Mouse (Mus musculus) naive thymus-derived CD4-positive, alpha-beta T cell, adult 2 months (primary cell): ENCODE results near the gene B4galt3.
A peak's percentile ranks its signal among the peaks of the same experiment; 100 is the strongest.

Experiments
- DNase-seq: peaks from one replicate; pipeline ENCODE4 v3.0.0-alpha.2; 2011; ENCODE audit warnings: low read depth

The B4galt3 gene

DNA sequence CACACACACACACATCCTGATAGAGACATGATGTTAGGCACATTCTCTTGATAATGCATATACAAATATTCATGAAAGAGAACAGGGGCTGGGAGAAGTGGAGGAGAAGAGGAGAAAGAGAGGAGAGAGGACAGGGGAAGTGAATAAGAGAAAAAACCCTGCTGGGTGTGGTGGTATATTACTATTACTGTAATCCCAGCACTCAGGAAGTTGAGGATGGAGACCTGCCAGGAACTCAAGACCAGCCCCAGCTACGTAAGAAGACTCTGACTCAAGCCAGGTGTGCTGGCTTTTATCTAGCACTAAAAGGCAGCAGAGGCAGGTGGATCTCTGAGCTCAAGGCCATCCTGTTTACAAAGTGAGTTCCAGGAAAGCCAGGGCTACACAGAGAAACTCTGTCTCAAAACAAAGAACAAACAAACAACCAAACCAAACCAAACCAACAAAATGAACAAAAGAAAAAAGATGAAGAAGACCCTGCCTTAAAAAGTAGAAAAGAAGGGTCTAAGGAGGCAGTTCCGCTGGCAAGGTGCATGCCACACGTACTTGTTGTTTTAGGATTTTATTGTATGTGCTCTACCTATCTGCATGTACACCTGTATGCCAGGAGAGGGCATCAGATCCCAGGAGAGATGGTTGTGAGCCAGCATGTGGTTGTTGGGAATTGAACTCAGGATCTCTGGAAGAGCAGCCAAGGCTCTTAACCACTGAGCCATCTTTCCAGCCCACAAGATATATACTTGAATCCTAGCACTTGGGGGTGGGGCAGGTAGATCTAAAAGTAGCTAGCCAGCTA lies 6.3 kb upstream of the B4galt3 start:
- DNase-seq: no peak

DNA sequence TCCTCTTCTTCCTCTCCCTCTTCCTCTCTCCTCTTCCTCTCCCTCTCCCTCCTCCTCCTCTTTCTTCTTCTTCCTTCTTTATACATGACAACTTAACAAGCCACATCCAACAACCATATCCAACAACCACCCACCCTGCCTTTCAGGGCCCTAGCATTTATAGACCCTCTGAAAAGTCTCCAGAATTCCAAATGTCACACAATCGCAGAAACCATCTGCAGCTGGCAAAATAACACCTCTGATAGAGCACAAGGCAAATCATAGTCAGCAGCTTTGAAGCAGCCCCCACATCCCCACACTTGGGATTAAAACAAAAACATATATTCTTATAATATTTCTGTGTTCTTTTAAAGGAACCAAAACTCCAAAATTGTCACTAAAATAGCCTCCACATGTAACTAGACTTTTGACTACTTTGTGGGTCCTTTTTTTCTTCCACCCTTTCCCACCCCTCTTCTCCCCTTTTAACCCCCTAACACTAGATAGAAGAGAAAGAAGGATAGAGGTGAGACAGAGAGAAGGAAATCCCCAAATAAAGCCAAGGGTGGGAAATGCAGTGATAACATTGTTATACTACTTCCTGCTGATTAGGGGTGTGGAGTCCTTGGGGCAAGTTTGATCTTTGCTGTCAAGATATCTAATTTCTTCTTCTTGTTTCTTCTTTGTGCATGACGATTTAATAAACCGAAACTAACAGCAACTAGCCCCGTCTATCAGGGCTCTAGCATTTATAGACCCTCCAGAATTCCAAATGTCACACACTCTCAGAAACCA lies 4.0 kb upstream of the B4galt3 start:
- DNase-seq: no peak

GRCm38 (mm10) chr1:171268341-171268740 lies 1.8 kb upstream of the B4galt3 start:
- no peak for DNase-seq

DNA sequence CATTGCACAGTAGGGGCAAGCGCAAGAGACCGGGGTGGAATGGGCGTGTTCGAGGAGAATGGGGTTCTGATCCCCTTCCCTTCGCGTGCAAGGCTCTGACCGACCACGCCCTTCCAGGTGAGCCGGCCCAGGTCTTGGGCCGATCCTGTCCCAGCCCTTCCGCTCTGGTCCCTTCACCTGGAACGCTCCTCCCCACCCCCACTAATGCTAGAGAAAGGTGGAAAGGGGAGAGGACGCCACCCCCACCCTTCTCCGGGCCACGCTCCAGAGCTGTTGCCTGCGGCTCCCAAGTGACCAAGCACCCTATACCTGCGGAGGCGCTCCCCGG lies 409 bp downstream of the B4galt3 start:
- no peak for DNase-seq

DNA sequence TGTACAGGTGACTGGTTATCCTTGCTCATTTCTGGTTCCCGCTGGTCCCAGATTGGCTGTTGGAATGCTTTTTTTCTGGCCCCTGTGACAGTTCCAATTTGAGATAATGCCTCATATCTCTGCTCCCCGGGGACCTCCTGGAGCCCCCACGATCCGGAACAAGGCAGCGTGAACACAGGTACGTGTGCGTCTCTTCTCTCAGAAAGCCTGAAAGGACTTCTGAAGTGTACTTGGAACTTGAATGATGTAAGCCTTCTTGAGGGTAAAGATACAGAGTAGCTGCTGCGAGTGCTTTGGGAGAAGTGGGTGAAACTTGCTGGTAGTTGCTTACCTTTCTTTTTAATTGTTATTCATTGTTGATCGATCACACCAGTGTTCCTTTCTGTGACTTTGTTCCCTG lies 1.1 kb downstream of the B4galt3 start:
- DNase-seq: no peak

DNA sequence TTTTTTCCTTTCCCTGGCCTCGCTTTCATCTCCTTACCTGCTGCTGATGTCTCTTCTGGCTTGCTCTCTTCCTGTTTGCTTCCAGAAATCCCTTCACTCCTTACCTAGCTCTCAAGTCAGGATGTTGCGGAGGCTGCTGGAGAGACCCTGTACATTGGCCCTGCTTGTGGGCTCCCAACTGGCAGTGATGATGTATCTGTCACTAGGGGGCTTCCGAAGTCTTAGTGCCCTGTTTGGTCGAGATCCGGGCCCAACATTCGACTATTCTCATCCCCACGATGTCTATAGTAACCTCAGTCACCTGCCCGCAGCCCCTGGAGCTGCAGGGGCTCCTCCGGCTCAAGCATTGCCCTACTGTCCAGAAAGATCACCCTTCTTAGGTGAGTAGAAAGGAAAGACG lies 1.5 kb downstream of the B4galt3 start:
- no peak for DNase-seq

- DNase-seq: no peak
Measured at GRCm38 (mm10) chr1:171272086-171272485, 2.0 kb downstream of the B4galt3 start.

DNA sequence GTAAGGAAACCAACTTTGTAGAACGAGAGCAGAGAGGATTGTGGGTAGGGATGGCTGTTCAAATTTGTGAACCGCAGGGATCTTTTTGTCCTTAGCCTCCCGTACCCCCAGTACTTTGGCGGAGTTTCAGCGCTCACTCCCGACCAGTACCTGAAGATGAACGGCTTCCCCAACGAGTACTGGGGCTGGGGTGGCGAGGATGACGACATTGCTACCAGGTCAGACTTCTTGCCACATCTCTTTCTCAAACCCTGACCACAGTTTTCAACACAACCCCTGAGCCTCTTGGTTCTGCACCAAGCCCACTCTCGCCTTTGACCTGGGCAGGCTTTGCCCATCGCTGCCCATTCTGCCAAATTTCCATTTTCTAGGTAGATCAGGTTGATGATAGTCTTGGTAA lies 4.0 kb downstream of the B4galt3 start:
- DNase-seq: no peak

DNA sequence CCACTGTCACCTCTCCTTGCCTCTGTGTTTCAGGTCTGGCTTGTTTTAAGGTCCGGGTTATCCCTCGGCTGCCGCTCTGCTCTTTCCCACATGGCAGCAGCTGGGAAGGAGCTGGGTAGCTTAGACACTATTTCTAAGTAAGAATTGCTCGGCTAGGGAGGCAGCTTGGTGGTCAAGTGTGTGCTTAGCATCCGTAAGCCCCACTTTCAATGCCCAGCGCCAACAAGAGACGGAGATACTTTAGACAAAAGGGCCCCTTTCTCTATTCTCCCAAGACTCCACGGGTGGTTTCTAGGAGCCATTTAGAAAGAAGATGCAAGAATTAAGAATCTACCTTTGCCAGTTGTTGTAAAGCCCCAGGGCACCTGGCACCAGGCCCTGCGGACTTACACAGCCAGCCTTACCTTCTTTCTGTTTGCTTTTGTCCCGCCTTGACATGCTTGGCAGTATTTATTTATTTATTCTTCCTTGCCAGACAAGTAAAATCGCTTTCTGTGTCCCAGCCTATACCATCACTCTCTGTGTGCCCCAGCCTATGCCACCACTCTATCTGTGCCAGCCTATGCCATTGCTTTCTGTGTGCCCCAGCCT lies 5.1 kb downstream of the B4galt3 start:
- no peak for DNase-seq

DNA sequence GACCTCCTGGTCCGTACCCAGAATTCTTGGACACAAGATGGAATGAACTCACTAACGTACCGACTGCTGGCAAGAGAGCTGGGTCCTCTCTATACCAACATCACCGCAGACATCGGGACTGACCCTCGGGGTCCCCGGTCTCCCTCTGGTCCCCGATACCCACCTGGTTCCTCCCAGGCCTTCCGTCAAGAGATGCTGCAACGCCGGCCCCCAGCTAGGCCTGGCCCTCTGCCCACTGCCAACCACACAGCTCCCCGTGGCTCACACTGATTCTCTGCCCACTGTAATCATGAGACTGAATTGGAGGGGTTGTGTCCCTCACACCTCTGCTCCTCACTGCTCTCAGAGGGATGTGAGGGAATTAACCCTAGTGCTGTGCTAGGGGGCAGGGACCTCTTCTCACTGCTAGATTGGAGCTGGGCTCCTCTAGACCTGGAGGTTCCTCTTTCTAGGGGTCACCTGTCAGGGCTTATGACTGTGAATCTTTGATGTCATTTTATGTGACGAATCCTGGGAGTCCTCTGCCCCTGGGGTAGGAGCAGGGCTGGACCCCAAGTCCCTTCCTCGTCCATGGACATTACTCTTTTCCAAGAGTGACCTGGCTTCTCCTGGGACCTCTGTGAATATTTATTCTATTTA lies 6.1 kb downstream of the B4galt3 start:
- no peak for DNase-seq

DNA sequence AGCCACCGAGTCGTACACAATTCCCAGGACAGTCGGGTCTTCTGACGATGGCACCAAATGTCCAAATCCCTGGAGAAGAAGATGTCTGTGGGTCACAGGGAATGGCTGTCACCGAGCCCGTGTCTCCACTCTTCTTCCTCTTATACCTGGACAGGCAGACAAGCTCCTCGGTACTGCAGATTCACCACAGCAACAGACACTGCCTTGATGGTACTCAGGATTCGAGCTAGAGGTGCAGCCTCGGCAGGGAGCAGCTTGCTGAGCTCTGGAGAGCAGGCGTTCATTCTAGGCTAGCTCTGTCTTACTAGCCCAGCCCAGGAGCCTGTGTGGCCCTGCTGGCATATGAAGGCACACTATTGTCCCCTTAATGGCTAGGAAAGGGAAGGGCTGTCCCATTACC lies 7.6 kb downstream of the B4galt3 start:
- DNase-seq: no peak

DNA sequence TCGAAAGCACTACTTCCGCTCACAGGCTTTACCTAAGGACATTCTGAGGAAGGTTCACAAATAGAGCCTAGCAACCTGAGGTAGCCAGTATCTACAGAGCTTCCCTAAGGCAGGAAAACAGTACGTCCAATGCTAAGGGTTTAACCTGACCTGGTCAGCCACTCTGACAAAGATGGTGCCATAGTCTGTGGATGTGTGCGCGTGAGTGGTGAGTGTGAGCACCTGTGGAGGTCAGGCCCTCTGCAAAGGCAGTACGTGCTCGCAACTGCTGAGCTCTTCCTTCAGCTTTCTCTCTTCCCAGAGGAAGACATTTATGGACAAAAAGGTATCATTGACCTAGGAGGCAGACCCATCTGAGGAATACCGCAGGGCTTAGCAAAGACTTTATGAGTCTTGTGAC lies 8.3 kb downstream of the B4galt3 start:
- no peak for DNase-seq

DNA sequence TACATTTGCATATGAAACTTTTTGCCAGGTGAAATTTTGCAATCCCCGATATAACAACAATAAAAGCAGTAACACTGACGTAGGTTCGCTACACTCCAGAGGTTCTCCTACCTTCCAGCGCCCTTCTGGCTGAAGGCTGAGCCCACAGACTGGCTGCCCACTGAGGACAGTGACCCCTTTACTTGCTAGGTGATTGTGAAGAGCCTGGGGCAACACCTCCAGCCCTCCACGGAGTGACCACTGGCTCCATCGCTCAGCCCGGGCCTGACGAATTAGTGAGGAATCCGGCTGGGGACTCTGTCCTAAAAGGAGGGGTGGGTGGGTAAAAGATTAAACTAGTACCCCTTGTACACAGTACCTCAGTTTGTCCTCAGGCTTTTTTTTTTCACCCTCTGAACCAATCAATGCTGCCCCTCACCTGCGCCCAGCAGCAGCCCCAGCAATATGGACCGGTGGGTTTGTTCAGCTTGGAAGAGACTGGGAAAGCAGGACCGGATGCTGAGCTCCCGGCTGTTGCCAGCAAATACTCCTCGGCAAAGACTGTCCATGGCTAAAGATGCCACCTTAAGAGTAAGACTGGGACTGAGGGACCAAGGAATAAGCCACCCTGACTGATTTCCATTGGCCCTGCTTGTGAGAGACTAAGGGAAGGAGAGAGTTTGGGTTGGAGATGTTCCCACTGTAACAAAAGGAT lies 9.0 kb downstream of the B4galt3 start:
- DNase-seq: no peak

- DNase-seq: no peak
Measured at GRCm38 (mm10) chr1:171279721-171280120, 9.6 kb downstream of the B4galt3 start.

DNA sequence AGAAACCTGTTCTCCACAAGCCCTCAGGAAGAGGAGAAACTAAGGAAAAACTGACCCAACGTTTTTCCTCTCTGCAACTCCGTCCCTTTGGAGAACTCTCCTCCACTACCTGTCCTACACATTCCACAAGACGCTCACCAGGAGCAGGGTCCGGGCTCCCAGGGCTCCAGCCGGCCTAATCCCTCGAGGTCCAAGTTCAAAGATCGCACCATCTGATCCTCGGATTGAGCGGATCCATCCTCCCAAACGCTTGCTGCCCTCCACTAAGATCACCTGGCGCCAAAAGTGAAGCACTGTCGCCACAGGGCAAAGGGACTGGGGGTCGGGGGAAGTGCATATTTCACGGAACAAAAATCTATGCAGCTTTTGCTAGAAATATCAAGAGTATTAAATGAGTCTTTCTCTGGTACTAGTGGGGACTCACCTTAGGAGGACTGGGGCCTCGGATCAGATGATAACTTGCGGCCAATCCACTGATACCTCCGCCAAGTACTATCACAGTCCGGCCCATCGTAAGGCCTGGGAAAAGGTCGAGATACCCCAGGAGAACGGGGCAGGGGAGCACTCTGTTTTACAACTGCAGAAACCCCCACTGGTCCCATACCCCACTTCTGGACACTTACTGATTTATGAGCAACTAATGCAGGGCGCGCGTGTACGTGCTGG lies 10.3 kb downstream of the B4galt3 start:
- DNase-seq: no peak

DNA sequence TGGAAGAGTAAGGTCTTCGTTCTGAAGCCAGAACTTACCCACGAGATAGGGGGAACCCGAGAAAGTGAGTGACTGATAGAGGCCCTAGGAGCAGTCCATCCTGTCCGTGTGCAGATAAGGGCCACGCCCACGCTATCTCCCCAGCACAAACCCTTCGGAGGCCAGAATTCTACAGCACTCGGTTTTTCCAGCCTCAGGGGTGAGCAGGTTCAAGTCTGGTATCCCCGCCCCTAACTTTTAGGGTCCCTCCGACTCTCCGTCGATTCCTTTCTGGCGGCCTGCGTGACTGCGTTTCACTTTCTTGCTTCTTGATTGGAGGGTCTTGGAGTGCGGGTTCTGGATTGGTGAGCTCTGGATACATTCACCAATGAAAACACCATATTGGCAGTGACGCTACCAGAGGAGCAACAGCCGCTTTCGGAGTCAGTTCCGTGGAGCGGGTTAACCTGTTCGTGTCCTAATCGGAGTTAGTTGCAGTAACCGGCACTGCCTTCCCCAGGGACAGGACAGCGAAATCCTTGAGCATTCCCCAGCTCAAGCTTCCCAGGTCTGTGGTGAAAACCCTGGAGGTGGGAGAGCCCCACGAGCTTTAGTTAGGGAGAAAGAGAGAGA lies 10.9 kb downstream of the B4galt3 start, which contains the start of gene Ppox:
Ppox (minus strand) TSS at position 271 of the 612 bp plus-strand sequence.
- DNase-seq: peak; percentile 96

GRCm38 (mm10) chr1:171281528-171281923 lies 11.4 kb downstream of the B4galt3 start:
- no peak for DNase-seq

- no peak for DNase-seq
Measured at GRCm38 (mm10) chr1:171282086-171282805, 12.1 kb downstream of the B4galt3 start.

DNA sequence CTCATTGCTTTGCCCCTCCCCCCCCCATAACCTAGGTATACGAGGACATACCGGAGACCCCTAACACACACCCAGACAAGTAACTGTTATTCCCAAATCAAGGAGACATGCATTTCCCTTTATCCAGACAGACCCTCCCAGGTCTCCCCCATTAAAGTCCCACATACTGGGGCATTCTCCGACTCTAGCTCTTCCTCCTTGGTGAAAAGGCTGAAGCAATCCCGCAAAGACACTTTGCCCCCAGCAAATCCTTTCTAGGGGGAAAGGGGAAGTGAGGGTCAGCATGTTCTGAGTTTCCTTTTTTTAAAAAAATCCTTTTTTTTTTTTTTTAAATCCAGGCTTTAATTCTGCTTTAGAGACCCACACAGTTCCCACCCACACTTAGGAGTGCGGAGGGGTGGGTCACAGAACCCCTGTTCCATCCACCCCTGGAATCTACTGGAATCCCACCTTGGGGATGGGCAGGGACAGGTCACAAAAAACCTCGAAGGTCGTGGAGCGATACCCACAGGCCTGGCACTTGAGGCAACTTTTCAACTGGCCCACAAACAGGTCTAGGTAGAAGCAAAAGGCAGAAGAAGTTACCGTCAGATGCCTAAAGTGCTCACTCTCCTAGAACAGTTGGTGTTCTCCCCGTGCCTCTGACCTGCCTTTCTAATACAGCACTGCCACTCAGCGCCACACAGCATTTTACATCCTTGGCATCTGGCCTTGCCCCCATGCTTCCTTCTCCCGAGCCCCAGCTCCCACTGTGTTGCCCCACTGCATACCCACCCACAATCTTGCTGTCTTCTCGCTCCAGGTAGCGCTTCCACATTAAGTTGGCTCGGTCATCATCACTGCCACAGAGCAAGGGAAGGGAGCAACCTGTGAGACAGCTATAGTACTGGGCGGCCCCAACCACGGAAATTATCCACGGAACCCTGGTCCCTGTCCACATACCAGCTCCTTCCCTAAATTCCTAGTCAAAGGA lies 13.3 kb downstream of the B4galt3 start:
- no peak for DNase-seq
